Mouse (Mus musculus): ENCODE data around the gene 1520401A03Rik. TPM values are rescaled to one million over a fixed set of nuclear protein-coding genes. Genes with fewer than 3 reads are reported as not detected.
A peak's percentile ranks its signal among the peaks of the same experiment; 100 is the strongest.

Gene 1520401A03Rik
- total RNA-seq, 2 experiments from 2014 or later = not detected

GRCm38 (mm10) chr17:23742941-23743340, 20.4 kb upstream of the 1520401A03Rik start:
- no peak for DNase-seq

DNA sequence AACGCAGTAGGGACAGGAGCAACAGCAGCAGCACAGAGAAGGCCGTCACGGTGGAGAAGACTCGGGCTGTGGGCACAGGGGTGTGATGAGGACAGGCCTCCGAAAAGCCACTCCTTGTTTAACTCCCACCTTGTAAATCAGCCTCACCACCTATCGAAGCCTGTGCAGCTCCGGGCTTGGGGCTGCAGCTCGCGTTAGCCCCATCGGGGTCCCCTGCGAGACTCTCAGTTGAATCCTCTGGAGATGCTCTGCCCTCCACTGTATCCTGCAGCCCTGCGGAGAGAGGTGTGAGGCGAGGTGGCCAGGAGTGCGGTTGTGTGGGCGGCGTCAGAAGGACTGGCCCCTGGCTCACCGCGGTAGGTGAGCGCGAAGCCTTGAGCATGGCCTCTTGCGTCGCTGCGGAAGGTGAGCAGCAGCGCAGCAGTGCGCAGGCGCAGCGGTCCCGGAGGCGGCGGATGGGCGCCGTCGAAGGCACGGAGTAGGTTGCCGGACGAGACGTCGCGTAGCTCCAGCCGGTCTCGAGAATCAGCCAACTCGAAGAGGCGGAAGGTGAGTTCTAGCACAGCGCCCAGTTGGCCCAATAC, 19.7 kb upstream of the 1520401A03Rik start:
- DNase-seq = no peak

DNA sequence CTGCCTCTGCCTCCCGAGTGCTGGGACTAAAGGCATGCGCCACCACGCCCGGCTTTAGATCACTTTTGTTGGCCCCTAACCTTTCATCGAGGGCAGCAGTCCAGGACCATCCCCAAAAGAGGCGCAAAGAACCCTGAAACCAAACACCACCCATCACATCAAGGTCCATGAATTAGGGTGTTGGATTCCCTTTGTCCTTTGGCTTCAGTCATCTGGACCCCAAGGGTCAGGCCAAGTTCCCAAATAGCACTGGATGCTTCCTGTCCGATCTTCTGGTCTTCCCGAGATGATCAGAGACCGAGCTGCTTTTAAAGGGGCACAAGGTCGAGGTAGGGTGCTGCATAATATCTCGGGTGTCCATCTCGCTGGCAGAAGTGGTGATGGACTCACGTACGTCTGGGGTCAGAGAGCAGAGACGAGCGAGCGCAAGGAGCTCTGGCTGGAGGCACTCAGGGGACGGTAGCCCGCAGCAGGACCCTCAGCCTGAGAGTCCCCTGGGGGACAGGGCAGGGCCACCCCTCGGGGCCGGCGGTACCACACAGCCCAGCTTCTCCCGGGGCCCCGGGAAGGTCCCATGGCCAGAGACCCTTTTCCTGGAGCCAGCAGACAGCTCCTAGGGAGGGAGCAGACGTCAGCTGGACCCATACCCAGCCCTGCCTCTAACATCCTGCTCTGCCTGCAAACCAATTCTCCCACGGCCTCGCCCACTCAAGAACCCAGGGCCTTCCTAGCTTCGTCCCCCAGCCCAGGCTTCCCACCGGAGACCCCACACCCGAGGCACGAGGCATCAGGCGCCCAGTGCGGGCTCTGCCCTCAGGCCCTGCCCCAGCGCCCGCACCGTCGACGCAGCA, 19.0 kb upstream of the 1520401A03Rik start:
- no peak for DNase-seq

DNA sequence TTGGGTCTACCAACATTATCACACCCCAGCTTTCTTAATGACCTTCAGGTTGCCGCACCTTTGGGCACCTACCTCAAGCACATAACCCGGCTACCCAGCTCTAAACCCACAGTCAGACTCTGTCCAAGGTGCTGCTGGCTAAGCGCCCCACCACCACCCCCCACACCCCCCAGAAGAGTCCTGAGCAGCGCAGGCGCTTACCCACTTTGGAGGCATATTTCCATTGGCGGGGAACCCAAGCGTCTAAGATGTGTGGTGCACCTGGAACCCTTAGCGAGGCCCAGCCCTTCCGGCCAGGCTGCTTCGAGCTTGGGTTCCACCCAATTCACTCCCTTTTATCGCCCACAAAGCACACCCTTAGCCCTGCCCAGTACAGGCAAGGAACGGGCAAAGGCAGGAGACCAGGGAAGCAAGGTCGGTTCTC, 18.0 kb upstream of the 1520401A03Rik start, which contains the start of gene Paqr4:
TSS of gene Paqr4 (minus strand) at position 270 of the 424 bp plus-strand sequence.
- no peak for DNase-seq

DNA sequence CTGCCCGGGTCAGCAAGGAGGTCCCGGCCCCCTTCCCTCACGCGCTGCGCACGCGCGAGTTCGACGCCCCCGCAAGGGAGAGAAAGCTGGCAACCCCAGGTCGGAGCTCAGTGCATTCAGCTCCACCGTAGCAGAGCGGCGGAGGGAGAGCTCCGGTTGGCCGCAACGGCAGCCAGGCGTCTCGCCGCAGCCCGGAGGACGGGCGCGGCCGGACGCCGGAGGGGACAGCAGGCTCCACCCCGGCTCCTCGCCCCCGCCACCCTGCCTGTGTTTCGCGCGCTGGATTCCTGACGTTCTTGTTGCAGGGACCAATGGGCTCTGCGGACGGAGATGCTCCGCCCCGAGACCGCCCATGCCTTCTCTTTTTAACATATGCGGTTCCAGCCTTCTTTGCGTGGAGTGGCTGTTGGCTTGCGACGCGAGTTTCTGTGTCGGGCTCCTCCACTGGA, 17.6 kb upstream of the 1520401A03Rik start:
- peak; percentile 91 to 92 for DNase-seq

DNA sequence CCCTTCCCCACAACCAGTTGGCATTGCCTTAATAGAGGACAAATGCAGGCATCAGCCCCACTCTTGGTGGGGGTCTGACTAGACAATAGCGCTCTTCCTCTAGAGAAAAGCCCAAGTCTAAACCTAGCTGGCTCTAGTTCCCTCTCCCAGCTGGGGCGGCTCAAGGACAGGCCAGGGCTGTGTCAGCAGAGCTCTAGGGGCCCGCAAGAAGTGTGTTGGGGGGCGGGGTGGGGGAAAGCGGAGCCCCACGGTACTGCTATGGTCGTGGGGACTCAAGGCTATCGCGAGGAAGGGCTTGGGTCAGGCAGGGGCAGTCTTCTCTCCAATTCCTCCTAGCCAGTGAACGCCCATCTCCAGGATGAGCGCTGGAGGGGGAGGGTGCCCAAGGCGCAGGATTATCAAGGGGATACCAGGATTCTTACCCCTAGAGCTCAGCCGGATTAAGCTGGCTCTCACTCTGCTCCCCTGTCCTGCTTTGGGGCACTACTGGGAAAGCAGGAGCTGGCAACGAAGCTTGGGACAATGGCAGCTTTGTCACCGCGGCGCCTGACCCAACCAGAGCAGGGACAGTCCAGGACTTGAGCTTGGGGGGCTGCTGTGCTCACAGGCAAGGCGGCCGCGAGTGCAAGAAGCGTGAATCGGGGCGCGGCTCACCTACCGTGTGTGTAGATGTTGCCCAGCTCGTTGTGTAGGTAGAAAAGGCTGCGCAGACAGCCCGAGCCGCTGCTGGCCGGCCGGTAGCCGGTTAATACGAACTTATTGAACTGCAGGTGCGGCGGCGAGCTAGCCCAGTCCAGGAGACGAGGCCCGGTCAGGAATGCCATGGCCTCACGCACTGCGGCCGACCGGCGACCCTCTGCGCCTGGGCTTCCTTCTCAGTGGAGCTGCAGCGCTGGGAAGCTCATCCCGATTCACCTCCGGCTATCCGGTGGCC, 16.9 kb upstream of the 1520401A03Rik start:
- DNase-seq = peak; percentile 37 to 51

GRCm38 (mm10) chr17:23738836-23739201, 16.2 kb upstream of the 1520401A03Rik start:
- no peak for DNase-seq

GRCm38 (mm10) chr17:23737493-23738445, 15.2 kb upstream of the 1520401A03Rik start:
- no peak for DNase-seq

GRCm38 (mm10) chr17:23734341-23734740, 11.8 kb upstream of the 1520401A03Rik start:
- DNase-seq = no peak

- DNase-seq = no peak
Observed at GRCm38 (mm10) chr17:23730441-23730840, 7.9 kb upstream of the 1520401A03Rik start.

- no peak for DNase-seq
Observed at GRCm38 (mm10) chr17:23726758-23727142, 4.2 kb upstream of the 1520401A03Rik start.

- DNase-seq = peak; percentile 92 to 93
Observed at GRCm38 (mm10) chr17:23725999-23726757, 3.6 kb upstream of the 1520401A03Rik start, which contains the start of gene Pkmyt1. Gene Pkmyt1, plus strand, starts transcription at chr17:23726336.

- DNase-seq = no peak
Observed at GRCm38 (mm10) chr17:23725477-23725876, 2.9 kb upstream of the 1520401A03Rik start.

DNA sequence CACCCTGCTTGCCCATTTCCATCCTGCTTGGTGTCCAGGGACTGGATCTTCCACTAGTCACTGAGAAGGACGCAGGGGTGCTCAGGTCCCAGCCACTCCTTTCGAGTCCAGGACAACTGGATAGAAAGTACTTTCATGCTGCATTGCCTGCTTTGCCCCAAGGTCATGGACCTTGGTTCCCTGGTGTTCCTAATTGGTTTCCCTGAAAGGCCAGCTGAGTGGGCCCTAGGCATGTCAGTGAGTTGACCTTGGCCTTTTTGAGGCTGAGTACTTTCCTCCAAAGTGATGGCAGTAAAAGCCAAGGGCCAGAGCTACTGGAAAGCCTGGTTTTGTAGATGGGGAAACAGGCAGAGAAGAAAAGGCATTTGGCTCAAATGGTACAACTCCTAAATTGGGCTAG, 697 bp downstream of the 1520401A03Rik start:
- DNase-seq = no peak

DNA sequence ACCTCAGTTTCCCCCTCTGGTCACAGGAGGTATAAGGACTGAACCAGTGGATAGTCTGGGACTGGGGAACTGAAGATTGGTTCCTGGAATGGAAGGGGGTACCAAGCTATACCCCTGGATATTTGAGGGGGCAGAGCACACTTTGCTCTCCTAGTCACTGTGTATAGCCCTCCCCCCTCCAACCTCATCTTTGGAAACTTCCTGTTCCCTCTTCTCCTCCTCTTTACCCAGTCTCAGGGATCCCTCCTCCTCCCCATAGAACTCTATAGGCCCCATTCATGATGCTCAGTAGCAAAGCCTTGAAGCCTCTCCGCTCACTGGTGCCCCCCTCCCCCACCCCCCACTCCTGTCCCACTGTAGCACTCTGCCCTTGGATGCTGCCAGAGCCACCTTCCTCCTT, 3.1 kb downstream of the 1520401A03Rik start:
- no peak for DNase-seq

DNA sequence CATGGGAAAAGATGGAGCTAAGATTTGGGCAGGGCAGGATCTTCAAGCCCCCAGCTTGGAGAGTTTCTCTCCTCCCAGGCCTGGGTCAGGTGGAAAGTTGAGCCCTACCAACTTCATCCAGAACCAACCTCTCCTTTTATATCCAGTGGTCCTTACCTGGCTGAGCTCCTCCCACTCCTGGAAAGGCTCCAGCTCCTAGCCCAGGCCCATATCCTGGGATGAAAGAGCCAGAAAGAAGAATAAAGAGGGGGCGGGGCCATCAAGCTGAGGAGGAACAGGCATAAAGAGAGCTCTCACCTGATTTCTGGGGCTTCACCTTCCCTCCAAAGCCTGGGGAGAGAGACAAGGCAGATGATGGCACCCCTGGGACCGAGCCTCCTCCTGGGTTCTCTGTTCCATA, 5.6 kb downstream of the 1520401A03Rik start:
- no peak for DNase-seq

DNA sequence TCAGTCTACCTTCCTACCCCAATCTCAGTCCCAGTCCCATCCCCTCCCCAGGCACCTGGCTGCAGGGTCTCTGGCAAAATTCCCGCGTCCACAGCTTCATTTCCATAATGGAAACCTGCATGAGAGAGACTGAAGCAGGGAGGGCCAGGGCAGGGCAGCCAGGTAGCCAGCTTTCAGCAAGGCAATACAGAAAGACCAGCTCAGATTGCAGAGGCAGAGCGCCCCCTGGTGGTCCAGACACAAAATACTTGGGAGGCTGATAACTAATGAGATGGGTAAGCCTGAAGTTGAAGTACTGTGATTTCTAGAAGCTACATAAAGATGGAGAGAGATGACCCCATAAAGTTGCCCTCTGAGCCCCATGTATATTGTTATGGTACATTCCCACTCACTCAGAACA, 16.4 kb downstream of the 1520401A03Rik start:
- peak; percentile 57 to 64 for DNase-seq

DNA sequence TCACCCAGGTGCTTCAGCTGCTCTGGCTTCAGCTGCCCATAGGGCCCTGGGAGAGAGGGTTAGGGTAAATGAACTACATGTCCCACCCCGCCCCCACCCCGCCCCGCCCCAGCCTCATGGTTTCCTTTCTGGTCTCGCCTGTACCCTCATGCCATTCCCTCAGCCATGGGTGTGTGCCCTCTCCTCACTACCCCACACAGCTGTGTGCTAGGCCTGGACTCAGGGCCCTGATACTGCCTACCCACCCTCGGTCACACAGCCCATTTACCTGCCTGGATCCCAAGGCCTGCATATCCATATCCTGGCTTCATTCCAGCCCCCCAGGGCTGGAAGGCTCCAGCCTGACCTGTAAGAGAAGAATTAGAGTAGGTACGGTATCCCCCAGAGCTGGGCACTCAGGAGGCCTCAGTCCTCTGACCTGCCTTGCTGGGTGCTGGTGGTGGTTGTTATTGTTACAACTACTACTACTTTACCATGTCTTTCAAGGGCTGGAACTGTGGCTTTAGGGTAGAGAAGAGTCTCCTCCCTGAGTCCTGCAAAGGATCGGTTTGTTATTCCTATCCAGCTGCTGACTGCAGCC, 17.0 kb downstream of the 1520401A03Rik start:
- DNase-seq = no peak

DNA sequence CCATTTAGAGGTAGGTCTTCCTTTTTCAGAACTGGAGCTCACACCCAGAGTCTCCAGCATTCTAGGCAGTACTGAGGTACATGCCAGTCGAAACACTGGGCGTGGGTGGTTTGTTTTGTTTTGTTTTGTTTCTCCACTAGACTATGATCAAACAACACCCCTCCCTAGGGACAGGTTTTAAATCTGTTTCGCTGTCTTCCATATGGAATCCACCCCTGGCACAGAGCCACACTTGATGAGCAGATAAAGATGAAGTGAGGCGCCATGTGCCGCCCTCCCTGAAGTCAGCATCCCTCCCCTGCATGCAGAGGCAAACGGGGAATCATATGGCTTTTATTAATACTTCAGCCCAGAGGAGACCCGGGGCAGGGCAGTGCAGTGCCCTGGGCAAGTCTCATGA, 17.8 kb downstream of the 1520401A03Rik start:
- no peak for DNase-seq

GRCm38 (mm10) chr17:23703301-23703700, 19.3 kb downstream of the 1520401A03Rik start:
- DNase-seq = no peak

Data from layer of hippocampus, postnatal 36 days (tissue).